Mouse (Mus musculus): ENCODE measurements around the gene Cyth1.

The Cyth1 gene

GRCm38 (mm10) chr11:118083811-118084210 is 164.6 kb downstream of the Cyth1 start:
- in situ Hi-C loops (cut with MboI; ENCODE audit: unreplicated experiment in 2 of 2), result loop anchor here (5.0 to 25.0 kb wide), 6 partner anchors 47 to 903 kb away; partner anchors contain the start of gene Enpp7 (in 1 of the 2)

- in situ Hi-C loops (cut with MboI; ENCODE audit: unreplicated experiment in 2 of 2), result loop anchor here (5.0 to 25.0 kb wide), 6 partner anchors 45 to 905 kb away; partner anchors contain the start of gene Enpp7 (in 1 of the 2)
These were observed 166.1 kb downstream of the Cyth1 start for GRCm38 (mm10) chr11:118082294-118082693.
